Mouse (Mus musculus): ENCODE data around the gene Htt.
A peak's percentile ranks its signal among the peaks of the same experiment; 100 is the strongest.

GRCm38 (mm10) chr5:34902811-34903385 lies 141.4 kb downstream of the Htt start:
- peak; percentile 69 for TF ChIP-seq CTCF (IDR thresholded peaks at IDR 0.05)
- TF ChIP-seq EP300 (IDR thresholded peaks at IDR 0.05) = peak; percentile 92

Data from lung, postnatal 0 days (tissue).